Comparison of ENCODE assay signal across 10 mouse cellular contexts in genomic region chrX:147608660-147609059, GRCm38 (mm10). TPM values are rescaled to one million over a fixed set of nuclear protein-coding genes. Genes with fewer than 3 reads are reported as not detected.
DNase-seq lines count a peak whose midpoint lies in the region; ATAC-seq and TF ChIP-seq lines count a peak whose summit lies in the region.
"Had no signal": no experiment of that assay in that cellular context is flagged by ENCODE, and none has a peak within 500 bp of the region (broad histone marks: within the 10 kb centered on the region; RNA-seq: fewer than 3 reads in every experiment).

No protein-coding gene starts in this region.

- TF ChIP-seq CTCF in kidney, postnatal 0 days (IDR thresholded peaks at IDR 0.05; ENCODE audit: low read depth) = peak; percentile 75
- peak; percentile 63 for TF ChIP-seq CTCF in liver, postnatal 0 days (IDR thresholded peaks at IDR 0.05; ENCODE audit: low read depth)

- H3K27ac ChIP-seq in kidney, postnatal 0 days = no peak overlapping the region
- H3K27ac ChIP-seq in liver, postnatal 0 days (ENCODE audit: low read depth) = no peak overlapping the region
- H3K27ac ChIP-seq: embryonic facial prominence, embryonic 12.5 days; lung, embryonic 15.5 days had no signal

- no peak overlapping the region for H3K4me2 ChIP-seq in kidney, postnatal 0 days (ENCODE audit: low read length)
- no peak overlapping the region for H3K4me2 ChIP-seq in liver, postnatal 0 days (ENCODE audit: low read depth, low read length)
- H3K4me2 ChIP-seq: embryonic facial prominence, embryonic 12.5 days; lung, embryonic 15.5 days had no signal

- TF ChIP-seq EP300 in liver, postnatal 0 days (IDR thresholded peaks at IDR 0.05; ENCODE audit: low read depth) = no peak

- 0 out of 2 replicates have a peak, but pooled peaks have one; percentile 65 for ATAC-seq in kidney, postnatal 0 days (replicated peaks; ENCODE audit: low FRiP score, low read depth)
- ATAC-seq in liver, postnatal 0 days = no peak

- 17% methylated on average over 3 of the region's 3 CpGs for WGBS in kidney, postnatal 0 days
- WGBS in liver, postnatal 0 days (ENCODE audit: insufficient replicate concordance) = 10% methylated on average over 3 of the region's 3 CpGs

- no peaks in the 10 kb centered on the region for H3K9me3 ChIP-seq in kidney, postnatal 0 days (replicated peaks; ENCODE audit: low read length)
- H3K9me3 ChIP-seq in liver, postnatal 0 days (ENCODE audit: low read length) = no peaks in the 10 kb centered on the region
- H3K9me3 ChIP-seq: embryonic facial prominence, embryonic 12.5 days; lung, embryonic 15.5 days had no signal

- no peak overlapping the region for H3K9ac ChIP-seq in kidney, postnatal 0 days (ENCODE audit: low read depth, low read length)
- no peak overlapping the region for H3K9ac ChIP-seq in liver, postnatal 0 days (replicated peaks)
- H3K9ac ChIP-seq: embryonic facial prominence, embryonic 12.5 days; lung, embryonic 15.5 days had no signal

- H3K4me3 ChIP-seq in kidney, postnatal 0 days (replicated peaks; ENCODE audit: low read depth, low read length) = no peak overlapping the region
- H3K4me3 ChIP-seq in liver, postnatal 0 days (ENCODE audit: low read depth, low read length) = no peak overlapping the region
- H3K4me3 ChIP-seq: embryonic facial prominence, embryonic 12.5 days; lung, embryonic 15.5 days had no signal

- peak; percentile 30 for DNase-seq in urinary bladder, postnatal 25 days (ENCODE audit: low spot score)
- no peak for DNase-seq in urinary bladder, postnatal 4 days (ENCODE audit: low spot score in 2 of 2)
- peak; percentile 48 for DNase-seq in cerebellum, adult 8-10 months
- DNase-seq in forelimb bud, embryonic 11.5 days (ENCODE audit: low read depth, low spot score) = peak; percentile 49
- peak; percentile 49 for DNase-seq in kidney, postnatal 0 days (ENCODE audit: low spot score)
- peak; percentile 20 for DNase-seq in liver, postnatal 0 days
- DNase-seq in retina, postnatal 1 day = peak; percentile 57
- no peak for DNase-seq in natural killer cell, adult 2 months (ENCODE audit: low spot score in 2 of 2)

- H3K4me1 ChIP-seq in kidney, postnatal 0 days (replicated peaks; ENCODE audit: insufficient read depth, low read length) = no peaks in the 10 kb centered on the region
- H3K4me1 ChIP-seq in liver, postnatal 0 days (ENCODE audit: insufficient read depth) = no peaks in the 10 kb centered on the region
- H3K4me1 ChIP-seq: embryonic facial prominence, embryonic 12.5 days; lung, embryonic 15.5 days had no signal

- H3K27me3 ChIP-seq in kidney, postnatal 0 days (ENCODE audit: insufficient read depth, low read length) = no peaks in the 10 kb centered on the region
- no peaks in the 10 kb centered on the region for H3K27me3 ChIP-seq in liver, postnatal 0 days (ENCODE audit: insufficient read depth, low read length)
- H3K27me3 ChIP-seq: embryonic facial prominence, embryonic 12.5 days; lung, embryonic 15.5 days had no signal

- H3K36me3 ChIP-seq in kidney, postnatal 0 days (ENCODE audit: insufficient read depth, low read length) = no peaks in the 10 kb centered on the region
- no peaks in the 10 kb centered on the region for H3K36me3 ChIP-seq in liver, postnatal 0 days (replicated peaks; ENCODE audit: insufficient read depth, low read length)
- H3K36me3 ChIP-seq: embryonic facial prominence, embryonic 12.5 days; lung, embryonic 15.5 days had no signal

RNA-seq across cellular contexts. Expression of gene Lrch2, which starts 54.8 kb away (rescaled TPM):
- 5.2 and 5.8 TPM in 2 replicates for polyA plus RNA-seq in kidney, postnatal 0 days (2015; fragmentation: Nextera tagmentation; extraction: Ambion mirVana)
- 0.13 and 0.19 TPM in 2 replicates for polyA plus RNA-seq in liver, postnatal 0 days (2015; fragmentation: Nextera tagmentation; extraction: Ambion mirVana)

Comparison
In these comparisons a context has a peak if more than half of its experiments do, and no peak if none do; other contexts are left out.
1. DNase-seq: peak in urinary bladder, postnatal 25 days (single experiment), cerebellum, adult 8-10 months (single experiment), forelimb bud, embryonic 11.5 days (single experiment), kidney, postnatal 0 days (single experiment), liver, postnatal 0 days (single experiment) and retina, postnatal 1 day (single experiment); none in urinary bladder, postnatal 4 days (0 of 2) and natural killer cell, adult 2 months (0 of 2).